Comparison of ENCODE assay signal across 9 mouse cellular contexts in genomic region chr7:48930399-48930798, GRCm38 (mm10). TPM values are rescaled to one million over a fixed set of nuclear protein-coding genes. Genes with fewer than 3 reads are reported as not detected.
DNase-seq lines count a peak whose midpoint lies in the region; ATAC-seq lines count a peak whose summit lies in the region.
"Had no signal": no experiment of that assay in that cellular context is flagged by ENCODE, and none has a peak within 500 bp of the region (broad histone marks: within the 10 kb centered on the region; RNA-seq: fewer than 3 reads in every experiment).

No protein-coding gene starts in this region.

- WGBS in hindbrain, embryonic 15.5 days, result 30% methylated on average over 5 of the region's 5 CpGs

- no peaks in the 10 kb centered on the region for H3K36me3 ChIP-seq in hindbrain, embryonic 15.5 days

- no peaks in the 10 kb centered on the region for H3K9me3 ChIP-seq in hindbrain, embryonic 15.5 days

- H3K4me1 ChIP-seq in hindbrain, embryonic 15.5 days (replicated peaks), result no peaks in the 10 kb centered on the region

- no peaks in the 10 kb centered on the region for H3K27me3 ChIP-seq in hindbrain, embryonic 15.5 days

- H3K27ac ChIP-seq in hindbrain, embryonic 15.5 days (replicated peaks), result no peak overlapping the region

- DNase-seq in layer of hippocampus, adult 11-12 months (ENCODE audit: low spot score), result peak; percentile 41
- no peak for DNase-seq in layer of hippocampus, adult 9-10 months (ENCODE audit: low spot score)
- DNase-seq in cerebellum, adult 8-10 months, result peak; percentile 85
- peak; percentile 13 to 47 for DNase-seq in left cerebral cortex, postnatal 25 days (ENCODE audit: low spot score in 2 of 2)
- DNase-seq in natural killer cell, adult 2 months (ENCODE audit: low spot score in 2 of 2), result no peak
- DNase-seq: heart, postnatal 4 days; liver had no signal

- peak; percentile 38; the same call in 1 of the 2 replicates for ATAC-seq in hindbrain, embryonic 15.5 days (ENCODE audit: low FRiP score, low read depth)
- no peak for ATAC-seq in megakaryocyte progenitor cell, adult 5-6 weeks (replicated peaks; ENCODE audit: poor library complexity)

- intact Hi-C loops in left cerebral cortex, postnatal 25 days (cut with DNase I), result no loop called here

- H3K4me2 ChIP-seq in hindbrain, embryonic 15.5 days, result no peak overlapping the region

- H3K4me3 ChIP-seq in hindbrain, embryonic 15.5 days, result no peak overlapping the region

- H3K9ac ChIP-seq in hindbrain, embryonic 15.5 days, result no peak overlapping the region

RNA-seq across cellular contexts. Expression of gene Nav2, which starts 21.9 kb away (rescaled TPM):
- polyA plus RNA-seq in hindbrain, embryonic 15.5 days (2015; fragmentation: Nextera tagmentation; extraction: Ambion mirVana), result 24.7 and 26.5 TPM in 2 replicates
- 100 to 1,000 TPM in 1 of 2 experiments, 10 to 100 TPM in 1; 77.1 to 106 TPM for total RNA-seq in left cerebral cortex, postnatal 25 days (2021)
- total RNA-seq in megakaryocyte progenitor cell, adult 5-6 weeks (2015), result 21.7 and 27.0 TPM in 2 replicates
- total RNA-seq in megakaryocyte progenitor cell, adult 5-6 weeks (2017), result 16.4 TPM in 2 replicates

RNA-seq across cellular contexts. Expression of gene E2f8, which starts 49.0 kb away (rescaled TPM):
- 3.4 and 4.4 TPM in 2 replicates for polyA plus RNA-seq in hindbrain, embryonic 15.5 days (2015; fragmentation: Nextera tagmentation; extraction: Ambion mirVana)
- total RNA-seq in left cerebral cortex, postnatal 25 days (2021), result under 1 TPM; 0.50 to 0.57 TPM
- total RNA-seq in megakaryocyte progenitor cell, adult 5-6 weeks (2015), result 107 and 115 TPM in 2 replicates
- total RNA-seq in megakaryocyte progenitor cell, adult 5-6 weeks (2017), result 29.3 and 30.6 TPM in 2 replicates

Comparison
In these comparisons a context has a peak if more than half of its experiments do, and no peak if none do; other contexts are left out.
1. DNase-seq: peak in layer of hippocampus, adult 11-12 months (single experiment), cerebellum, adult 8-10 months (single experiment) and left cerebral cortex, postnatal 25 days (2 of 2); none in layer of hippocampus, adult 9-10 months (single experiment) and natural killer cell, adult 2 months (0 of 2).
2. RNA of gene E2f8, which starts 49.0 kb away (total RNA-seq): 29.3 to 115 TPM in megakaryocyte progenitor cell, adult 5-6 weeks; 0.50 to 0.57 TPM in left cerebral cortex, postnatal 25 days; every median in the first group is over 10 times any median in the second.